17 mouse cellular contexts compared by ENCODE assay signal in genomic region chr1:36894136-36894535, GRCm38 (mm10).
"Had no signal": no experiment of that assay in that cellular context is flagged by ENCODE, and none has a peak within 500 bp of the region (broad histone marks: within the 10 kb centered on the region; RNA-seq: fewer than 3 reads in every experiment).

No protein-coding gene starts in this region.

- H3K36me3 ChIP-seq: lung, embryonic 15.5 days; midbrain, embryonic 13.5 days; midbrain, embryonic 15.5 days; neural tube, embryonic 12.5 days; stomach, embryonic 15.5 days had no signal

- ATAC-seq: lung, postnatal 0 days; midbrain, embryonic 13.5 days; midbrain, embryonic 15.5 days had no signal

- H3K27ac ChIP-seq: lung, embryonic 15.5 days; macrophage; midbrain, embryonic 13.5 days; midbrain, embryonic 15.5 days; neural tube, embryonic 12.5 days; stomach, postnatal 0 days had no signal

- H3K9me3 ChIP-seq: lung, embryonic 15.5 days; megakaryocyte, embryonic 14.5 days; midbrain, embryonic 13.5 days; midbrain, embryonic 15.5 days; neural tube, embryonic 12.5 days; stomach, embryonic 15.5 days had no signal

- H3K27me3 ChIP-seq: lung, embryonic 15.5 days; megakaryocyte, embryonic 14.5 days; midbrain, embryonic 13.5 days; midbrain, embryonic 15.5 days; neural tube, embryonic 12.5 days; stomach, embryonic 15.5 days had no signal

- DNase-seq: lung, adult 2 months; lung, postnatal 14 days; lung, postnatal 36 days; right cerebral cortex, postnatal 14 days; thymus, adult 2 months; thymus, postnatal 25 days; thymus, postnatal 4 days had no signal

- H3K4me1 ChIP-seq: neural tube, embryonic 12.5 days had no signal

- H3K9ac ChIP-seq: lung, embryonic 15.5 days; midbrain, embryonic 13.5 days; midbrain, embryonic 15.5 days; neural tube, embryonic 12.5 days; stomach, embryonic 15.5 days had no signal

- H3K4me3 ChIP-seq: lung, embryonic 15.5 days; megakaryocyte, embryonic 14.5 days; midbrain, embryonic 13.5 days; midbrain, embryonic 15.5 days; neural tube, embryonic 12.5 days; stomach, embryonic 15.5 days had no signal

- H3K4me2 ChIP-seq: lung, embryonic 15.5 days; midbrain, embryonic 11.5 days; midbrain, embryonic 13.5 days; midbrain, embryonic 15.5 days; neural tube, embryonic 12.5 days; stomach, embryonic 15.5 days had no signal
